Mouse (Mus musculus) embryonic fibroblast, embryonic 13.5 days (primary cell): ENCODE results near the gene Sec14l2.

Experiments
- CTCF ChIP-seq: IDR thresholded peaks from 2 replicates; pipeline ENCODE4 v1.5.1; 2011; ENCODE audit warnings: mild to moderate bottlenecking, control low read depth, low read length, moderate library complexity, borderline replicate concordance; ENCODE audit not compliant: insufficient read depth
- POLR2A ChIP-seq: IDR thresholded peaks from 2 replicates; pipeline ENCODE4 v1.6.1; 2011; ENCODE audit warnings: low read depth, mild to moderate bottlenecking, control low read depth, low read length, moderate library complexity

GRCm38 (mm10) chr11:4096054-4096984 lies 26.9 kb downstream of the Sec14l2 start:
- peak; percentile 99 for TF ChIP-seq POLR2A
- TF ChIP-seq CTCF: no peak
